Mouse (Mus musculus): ENCODE measurements around the gene Amacr.
"Not testable (repeated sequence)": the region's sequence is repeated elsewhere in the genome, so short reads cannot be mapped to it uniquely, and the experiment has no call there.

Gene Amacr

GRCm38 (mm10) chr15:10981377-10982063 is at the start of gene Amacr:
Gene Amacr (plus strand): TSS chr15:10981756.
- peak; percentile 91 for DNase-seq (ENCODE audit: low spot score in 2 of 2)

- DNase-seq (ENCODE audit: low spot score in 2 of 2): no peak
These were observed 47.6 kb upstream of the Amacr start for GRCm38 (mm10) chr15:10933930-10934329.

- no peak for DNase-seq (ENCODE audit: low spot score in 2 of 2)
These were observed 41.1 kb upstream of the Amacr start for GRCm38 (mm10) chr15:10940148-10941108.

- no peak for DNase-seq (ENCODE audit: low spot score in 2 of 2)
These were observed 39.7 kb upstream of the Amacr start for GRCm38 (mm10) chr15:10941901-10942300.

GRCm38 (mm10) chr15:10947852-10948251 is 33.7 kb upstream of the Amacr start:
- DNase-seq (ENCODE audit: low spot score in 2 of 2): no peak

DNA sequence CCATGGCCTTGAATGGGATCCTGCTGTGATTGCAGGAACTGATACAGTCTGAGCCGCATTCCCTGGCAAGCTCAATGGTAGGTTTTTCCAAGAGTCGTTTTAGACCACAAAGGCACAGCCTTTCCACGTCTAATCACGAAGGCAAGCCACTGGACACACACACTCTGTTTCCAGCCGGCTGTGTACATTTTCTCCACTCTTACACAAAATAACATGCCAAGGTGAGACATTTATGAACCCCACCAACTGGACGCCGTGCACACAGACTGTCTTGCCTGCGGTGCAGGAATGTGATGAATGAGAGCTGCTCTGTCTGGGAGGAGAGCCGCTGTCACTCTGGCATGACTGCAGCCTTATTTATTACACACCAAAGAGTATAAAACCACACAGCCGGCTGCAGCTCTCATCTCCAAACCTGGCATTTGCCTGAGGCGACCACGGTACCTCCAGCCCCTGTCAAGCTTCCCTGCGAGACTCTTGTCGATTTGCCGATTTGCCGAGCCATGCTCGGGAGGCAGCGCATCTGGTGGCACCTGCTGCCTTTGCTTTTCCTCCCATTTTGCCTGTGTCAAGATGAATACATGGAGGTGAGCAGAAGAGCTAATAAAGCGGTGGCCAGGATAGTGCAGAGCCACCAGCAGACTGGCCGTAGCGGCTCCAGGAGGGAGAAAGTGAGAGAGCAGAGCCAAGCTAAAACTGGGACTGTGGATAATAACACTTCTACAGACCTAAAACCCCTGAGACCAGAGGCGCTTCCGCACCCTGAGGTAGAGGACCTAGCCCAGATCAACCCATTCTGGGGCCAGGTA is 29.4 kb upstream of the Amacr start, which contains the start of gene C1qtnf3:
Gene C1qtnf3, plus strand, starts transcription at position 382 of the 809 bp plus-strand sequence.
- DNase-seq (ENCODE audit: low spot score in 2 of 2): no peak

- no peak for DNase-seq (ENCODE audit: low spot score in 2 of 2)
These were observed 28.7 kb upstream of the Amacr start for GRCm38 (mm10) chr15:10952760-10953305.

DNA sequence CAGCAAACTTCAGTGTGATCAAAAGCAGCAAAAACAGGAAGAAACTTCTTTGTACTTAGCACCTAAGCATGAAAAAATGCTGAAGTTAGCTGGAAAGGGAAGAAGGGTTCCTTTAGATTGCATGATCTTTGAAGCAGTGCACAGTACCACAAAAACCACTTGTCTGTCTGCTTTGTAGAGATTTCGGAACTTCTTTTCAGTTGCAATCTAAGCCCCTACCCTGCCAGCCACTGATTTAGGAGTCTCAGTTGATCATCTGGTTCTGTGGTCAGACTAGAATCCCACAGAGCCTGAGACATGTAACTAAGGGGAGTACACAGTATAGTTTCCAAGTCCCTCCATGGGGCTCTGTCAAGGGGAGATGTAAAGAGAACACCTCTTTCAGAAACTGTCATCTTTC is 28.1 kb upstream of the Amacr start:
- DNase-seq (ENCODE audit: low spot score in 2 of 2): no peak

DNA sequence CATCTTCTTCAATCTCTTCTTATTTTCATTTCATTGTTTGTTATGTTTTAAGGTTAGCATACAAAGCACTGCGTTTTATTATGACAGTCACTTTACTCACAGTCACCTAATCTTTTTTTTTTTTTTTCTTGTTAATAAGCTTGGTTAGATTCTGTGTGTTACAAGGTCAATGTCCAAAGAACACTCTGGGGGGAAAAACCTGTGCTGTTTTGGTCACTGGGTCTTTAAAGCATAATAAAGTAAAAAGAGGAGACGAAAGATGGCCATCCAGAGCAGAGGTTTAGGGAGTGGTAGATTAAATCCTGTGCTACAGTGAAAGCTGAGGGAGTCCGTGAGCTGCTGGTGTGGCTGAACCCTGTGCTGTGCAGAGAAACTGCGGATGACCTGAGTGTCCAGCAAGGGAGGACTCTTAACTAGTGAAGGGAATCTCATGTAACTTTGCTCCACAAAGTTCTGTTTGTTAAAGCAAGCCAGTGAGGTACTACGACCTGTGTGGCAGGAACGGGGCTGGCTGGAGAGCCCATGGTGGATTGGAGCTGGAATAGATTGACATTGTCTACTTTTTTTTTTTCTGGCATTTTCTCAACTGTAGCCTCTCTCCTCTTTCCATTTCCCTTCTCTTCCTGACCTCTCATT is 27.1 kb upstream of the Amacr start:
- no peak for DNase-seq (ENCODE audit: low spot score in 2 of 2)

DNA sequence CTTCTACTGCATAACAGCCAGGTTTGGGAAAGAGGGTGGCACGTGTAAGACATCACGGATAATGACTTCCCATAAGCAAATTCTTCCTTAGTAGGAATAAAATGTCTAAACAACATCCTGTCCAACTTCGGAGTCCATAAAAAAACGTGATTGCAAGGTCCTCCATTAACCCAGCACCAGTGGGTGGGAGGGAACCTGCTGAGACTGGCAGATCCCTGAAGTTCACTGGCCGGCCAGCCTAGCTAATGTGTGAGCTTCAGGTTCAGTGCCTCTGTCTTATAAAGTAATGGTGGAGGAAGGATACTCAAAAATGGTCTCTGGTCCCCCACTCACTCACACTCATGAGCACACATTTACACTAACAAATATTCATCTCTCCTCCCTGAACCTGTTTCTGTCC is 26.4 kb upstream of the Amacr start:
- no peak for DNase-seq (ENCODE audit: low spot score in 2 of 2)

GRCm38 (mm10) chr15:10956706-10957105 is 24.9 kb upstream of the Amacr start:
- DNase-seq (ENCODE audit: low spot score in 2 of 2): no peak

DNA sequence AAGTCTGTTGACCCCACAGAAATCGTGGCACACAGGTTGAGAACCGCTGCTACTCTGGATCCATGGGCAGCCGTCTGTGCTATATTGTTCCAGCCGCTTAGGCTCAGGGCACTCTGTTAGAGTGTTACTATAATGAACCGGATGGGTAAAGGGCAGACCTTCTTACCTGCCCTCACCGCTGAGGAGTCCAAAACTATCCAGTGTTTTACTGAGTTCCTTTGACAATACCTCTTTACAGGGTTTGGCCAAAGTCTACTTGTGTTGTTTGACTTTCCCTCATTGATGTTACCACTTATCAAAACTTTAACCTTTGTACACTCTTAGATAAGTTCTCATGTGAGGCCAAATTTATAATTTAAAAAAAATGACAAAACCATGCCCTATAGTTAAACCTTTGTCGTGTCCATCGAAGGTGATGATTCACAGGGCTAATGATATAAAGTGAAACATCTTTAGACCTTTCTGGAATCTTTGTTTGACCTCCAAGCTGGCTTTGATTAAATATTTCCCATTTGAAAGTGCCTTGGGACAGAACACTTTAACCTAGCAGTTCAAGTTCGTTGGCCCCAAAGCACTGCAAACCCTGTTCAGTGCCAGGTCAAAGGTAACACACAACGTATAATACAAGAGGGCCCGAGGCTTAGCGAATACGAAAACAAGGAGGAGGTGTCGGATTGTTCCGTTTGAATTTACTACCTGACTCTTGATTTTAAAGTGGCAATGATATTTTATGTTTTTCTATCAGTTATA is 22.1 kb upstream of the Amacr start:
- no peak for DNase-seq (ENCODE audit: low spot score in 2 of 2)

DNA sequence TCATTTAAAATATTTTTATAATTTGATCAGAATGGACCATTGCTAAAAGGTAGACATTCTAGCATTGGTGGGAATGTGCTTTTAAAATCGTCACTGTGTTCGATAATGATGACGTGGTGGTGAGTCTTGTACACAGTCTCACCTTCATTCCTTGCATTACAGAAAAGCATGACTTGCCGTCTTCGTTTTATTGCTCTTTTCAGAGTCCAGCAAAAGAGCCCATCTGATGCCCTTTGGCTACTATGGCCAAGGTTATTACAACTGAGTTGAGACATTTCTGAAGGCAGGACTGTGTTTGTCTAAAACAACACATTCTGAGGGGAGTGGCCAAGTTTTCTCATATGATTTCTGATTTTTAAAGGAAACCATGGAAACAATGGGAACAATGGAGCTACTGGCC is 21.3 kb upstream of the Amacr start:
- no peak for DNase-seq (ENCODE audit: low spot score in 2 of 2)

DNA sequence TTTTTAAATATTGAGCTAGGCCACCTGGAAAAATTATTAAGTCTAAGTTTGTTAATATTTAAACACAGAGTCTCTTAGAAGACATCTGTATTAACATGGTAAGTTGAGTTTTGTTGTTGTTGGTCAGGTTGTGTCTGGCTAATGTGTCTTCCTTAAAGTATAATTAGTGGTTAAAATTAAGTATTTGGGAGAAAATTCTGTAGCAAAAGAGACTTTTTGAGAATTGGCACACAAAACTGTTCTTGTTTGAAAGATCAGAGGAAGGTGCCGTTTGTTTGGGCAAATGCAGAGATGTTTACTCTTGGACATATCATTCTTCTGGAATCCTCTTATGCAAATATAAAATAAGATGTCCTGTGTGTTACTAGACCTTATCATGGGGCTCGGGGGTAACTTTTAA is 19.0 kb upstream of the Amacr start:
- DNase-seq (ENCODE audit: low spot score in 2 of 2): no peak

DNA sequence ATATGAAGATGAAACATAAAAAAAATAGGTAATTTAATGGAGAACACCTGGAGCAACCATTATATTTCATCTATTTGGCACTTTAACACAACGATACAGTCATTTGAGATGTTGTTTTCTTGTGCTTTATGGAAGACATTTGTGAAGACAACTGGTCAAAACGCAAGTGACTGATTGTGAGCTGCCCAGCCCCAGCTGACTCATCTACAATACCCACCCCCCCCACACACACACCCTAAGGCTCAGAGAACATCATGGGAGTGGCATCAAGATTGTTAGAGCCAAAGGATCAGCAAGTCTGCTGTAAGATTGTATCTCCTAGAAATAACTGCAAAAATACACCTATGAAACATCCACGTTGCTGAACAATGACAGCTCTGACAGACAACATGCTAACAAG is 12.1 kb upstream of the Amacr start:
- DNase-seq (ENCODE audit: low spot score in 2 of 2): no peak

GRCm38 (mm10) chr15:10970777-10971176 is 10.8 kb upstream of the Amacr start:
- DNase-seq (ENCODE audit: low spot score in 2 of 2): no peak

DNA sequence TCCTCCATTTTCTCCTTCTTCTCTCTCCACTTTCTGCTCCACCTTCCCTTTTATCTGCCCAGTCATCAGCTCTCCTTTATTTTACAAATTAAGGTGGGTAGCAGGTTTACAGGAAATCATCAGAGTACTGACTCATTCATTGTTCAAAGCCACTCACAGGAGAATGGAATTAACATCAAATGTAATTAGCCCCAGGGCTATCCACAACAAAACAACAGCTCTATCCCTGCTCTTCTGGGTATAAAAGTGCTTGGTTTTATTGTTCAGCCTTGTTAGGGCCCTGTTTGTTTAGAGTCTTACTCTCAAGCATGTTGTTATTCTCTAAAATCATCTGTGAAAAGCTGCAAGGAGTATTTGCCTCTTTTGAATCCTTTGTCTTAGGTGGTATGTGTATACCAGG is 4.4 kb upstream of the Amacr start:
- no peak for DNase-seq (ENCODE audit: low spot score in 2 of 2)

- no peak for DNase-seq (ENCODE audit: low spot score in 2 of 2)
These were observed 844 bp upstream of the Amacr start for GRCm38 (mm10) chr15:10980712-10981111.

- no peak for DNase-seq (ENCODE audit: low spot score in 2 of 2)
These were observed 494 bp downstream of the Amacr start for GRCm38 (mm10) chr15:10982064-10982435.

- no peak for DNase-seq (ENCODE audit: low spot score in 2 of 2)
These were observed 4.2 kb downstream of the Amacr start for GRCm38 (mm10) chr15:10985756-10986155.

GRCm38 (mm10) chr15:10986477-10986876 is 4.9 kb downstream of the Amacr start:
- DNase-seq (ENCODE audit: low spot score in 2 of 2): not testable (repeated sequence)

Measured in right cerebral cortex, postnatal 10 days (tissue).